Comparison of ENCODE assay signal across 7 mouse cellular contexts in the genomic region with DNA sequence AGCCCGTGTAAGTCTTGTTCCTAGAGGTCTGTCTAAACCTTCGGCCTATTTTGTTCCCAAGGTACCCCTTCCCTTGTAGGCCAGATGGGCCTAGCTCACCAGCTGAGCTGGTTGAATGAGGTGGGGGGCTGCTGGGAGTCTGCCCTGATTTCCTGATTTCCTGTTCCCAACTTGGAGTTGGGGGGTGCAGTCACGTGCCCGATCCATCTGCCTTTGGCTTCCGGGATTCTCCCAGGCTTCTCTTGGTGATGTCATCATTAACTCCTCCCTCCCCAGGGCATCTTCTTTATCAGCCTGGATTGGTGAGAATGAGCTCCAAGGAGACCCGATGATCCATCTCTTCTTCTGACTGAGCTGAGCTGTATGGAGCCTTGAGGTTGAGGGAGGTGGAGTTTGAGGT. TPM values are rescaled to one million over a fixed set of nuclear protein-coding genes. Genes with fewer than 3 reads are reported as not detected.
DNase-seq lines count a peak whose midpoint lies in the region; ATAC-seq and TF ChIP-seq lines count a peak whose summit lies in the region.

No protein-coding gene starts in this region.

- 32% methylated on average over 6 of the region's 6 CpGs for WGBS in intestine, embryonic 14.5 days
- WGBS in midbrain, embryonic 13.5 days, result 34% methylated on average over 6 of the region's 6 CpGs

- no peak overlapping the region for H3K9ac ChIP-seq in intestine, embryonic 14.5 days (ENCODE audit: low read length)
- H3K9ac ChIP-seq in midbrain, embryonic 13.5 days (replicated peaks), result peak overlapping the region; percentile 98

- H3K4me3 ChIP-seq in gastrocnemius, adult 2 months, result peak overlapping the region; percentile 81
- H3K4me3 ChIP-seq in intestine, embryonic 14.5 days (ENCODE audit: low read depth, low read length), result no peak overlapping the region
- H3K4me3 ChIP-seq in midbrain, embryonic 13.5 days (replicated peaks), result peak overlapping the region; percentile 97

- DNase-seq in ZHBTc4 (ENCODE audit: low read depth, low spot score), result peak; percentile 55
- peak; percentile 74 for DNase-seq in cerebellum, adult 8-10 months
- DNase-seq in gastrocnemius, adult 2 months, result peak; percentile 70
- peak; percentile 64 for DNase-seq in intestine, embryonic 14.5 days (ENCODE audit: low spot score)
- DNase-seq in left cerebral cortex, adult 8-10 months (ENCODE audit: low spot score in 2 of 2), result peak; percentile 64 to 65
- peak; percentile 67 for DNase-seq in telencephalon, adult 2 months (ENCODE audit: low read depth, low spot score)

- H3K27ac ChIP-seq in gastrocnemius, adult 2 months, result peak overlapping the region; percentile 87
- H3K27ac ChIP-seq in intestine, embryonic 14.5 days (ENCODE audit: low read depth), result no peak overlapping the region
- no peak overlapping the region for H3K27ac ChIP-seq in midbrain, embryonic 13.5 days

- peaks cover 22% of the 10 kb centered on the region for H3K36me3 ChIP-seq in intestine, embryonic 14.5 days (ENCODE audit: control insufficient read depth, insufficient read depth, low read length)
- H3K36me3 ChIP-seq in midbrain, embryonic 13.5 days, result peaks cover 37% of the 10 kb centered on the region

- ATAC-seq in intestine, embryonic 14.5 days (replicated peaks; ENCODE audit: low FRiP score, low TSS enrichment, low read depth), result no peak
- no peak for ATAC-seq in midbrain, embryonic 13.5 days

- intact Hi-C loops in gastrocnemius, adult 2 months (cut with DNase I), result no loop called here

- H3K4me2 ChIP-seq in intestine, embryonic 14.5 days (ENCODE audit: low read length), result peak overlapping the region; percentile 31
- peak overlapping the region; percentile 99 for H3K4me2 ChIP-seq in midbrain, embryonic 13.5 days (replicated peaks)

- H3K27me3 ChIP-seq in intestine, embryonic 14.5 days (replicated peaks; ENCODE audit: control insufficient read depth, insufficient read depth, low read length), result no peaks in the 10 kb centered on the region
- H3K27me3 ChIP-seq in midbrain, embryonic 13.5 days, result no peaks in the 10 kb centered on the region

- no peak for TF ChIP-seq CTCF in gastrocnemius, adult 2 months (IDR thresholded peaks at IDR 0.05)

- no peaks in the 10 kb centered on the region for H3K9me3 ChIP-seq in intestine, embryonic 14.5 days (ENCODE audit: control insufficient read depth, low read length)
- H3K9me3 ChIP-seq in midbrain, embryonic 13.5 days, result no peaks in the 10 kb centered on the region

- H3K4me1 ChIP-seq in intestine, embryonic 14.5 days (replicated peaks; ENCODE audit: control insufficient read depth, insufficient read depth, low read length), result peaks cover 31% of the 10 kb centered on the region
- H3K4me1 ChIP-seq in midbrain, embryonic 13.5 days (replicated peaks), result peaks cover 44% of the 10 kb centered on the region

RNA-seq across cellular contexts. Expression of gene Acap3, which starts 3.6 kb away (rescaled TPM):
- 1 to 10 TPM; 7.5 to 8.0 TPM for total RNA-seq in gastrocnemius, adult 2 months (2021)
- polyA plus RNA-seq in intestine, embryonic 14.5 days (2014; fragmentation: Nextera tagmentation; extraction: Ambion mirVana), result 16.2 and 16.6 TPM in 2 replicates
- 100 to 1,000 TPM; 108 to 128 (median 122) TPM for total RNA-seq in left cerebral cortex, adult 8-10 months (2022)
- 66.0 and 73.5 TPM in 2 replicates for polyA plus RNA-seq in midbrain, embryonic 13.5 days (2015; fragmentation: Nextera tagmentation; extraction: Ambion mirVana)

RNA-seq across cellular contexts. Expression of gene Pusl1, which starts 3.6 kb away (rescaled TPM):
- 10 to 100 TPM; 10.5 to 13.4 TPM for total RNA-seq in gastrocnemius, adult 2 months (2021)
- 55.6 and 55.9 TPM in 2 replicates for polyA plus RNA-seq in intestine, embryonic 14.5 days (2014; fragmentation: Nextera tagmentation; extraction: Ambion mirVana)
- 10 to 100 TPM; 49.0 to 65.6 (median 58.5) TPM for total RNA-seq in left cerebral cortex, adult 8-10 months (2022)
- polyA plus RNA-seq in midbrain, embryonic 13.5 days (2015; fragmentation: Nextera tagmentation; extraction: Ambion mirVana), result 52.5 and 52.6 TPM in 2 replicates

RNA-seq across cellular contexts. Expression of gene Ints11, which starts 25.9 kb away (rescaled TPM):
- total RNA-seq in gastrocnemius, adult 2 months (2021), result 10 to 100 TPM; 14.9 to 17.3 TPM
- 69.3 and 76.4 TPM in 2 replicates for polyA plus RNA-seq in intestine, embryonic 14.5 days (2014; fragmentation: Nextera tagmentation; extraction: Ambion mirVana)
- total RNA-seq in left cerebral cortex, adult 8-10 months (2022), result 10 to 100 TPM; 26.8 to 32.6 (median 30.0) TPM
- 85.3 and 88.6 TPM in 2 replicates for polyA plus RNA-seq in midbrain, embryonic 13.5 days (2015; fragmentation: Nextera tagmentation; extraction: Ambion mirVana)

RNA-seq across cellular contexts. Expression of gene Cptp, which starts 26.0 kb away (rescaled TPM):
- total RNA-seq in gastrocnemius, adult 2 months (2021), result 10 to 100 TPM; 13.6 to 18.0 TPM
- 20.5 and 21.4 TPM in 2 replicates for polyA plus RNA-seq in intestine, embryonic 14.5 days (2014; fragmentation: Nextera tagmentation; extraction: Ambion mirVana)
- 10 to 100 TPM; 30.1 to 48.4 (median 33.7) TPM for total RNA-seq in left cerebral cortex, adult 8-10 months (2022)
- polyA plus RNA-seq in midbrain, embryonic 13.5 days (2015; fragmentation: Nextera tagmentation; extraction: Ambion mirVana), result 22.1 and 24.5 TPM in 2 replicates

RNA-seq across cellular contexts. Expression of gene Tas1r3, which starts 32.1 kb away (rescaled TPM):
- under 1 TPM; 0.11 to 0.23 TPM for total RNA-seq in gastrocnemius, adult 2 months (2021)
- 0.38 and 0.43 TPM in 2 replicates for polyA plus RNA-seq in intestine, embryonic 14.5 days (2014; fragmentation: Nextera tagmentation; extraction: Ambion mirVana)
- under 1 TPM in 2 of 4 experiments, not detected in 2; 0.30 to 0.39 TPM for total RNA-seq in left cerebral cortex, adult 8-10 months (2022)
- polyA plus RNA-seq in midbrain, embryonic 13.5 days (2015; fragmentation: Nextera tagmentation; extraction: Ambion mirVana), result 0.80 and 0.83 TPM in 2 replicates

Comparison
In these comparisons a context has a peak if more than half of its experiments do, and no peak if none do; other contexts are left out.
1. RNA of gene Acap3, which starts 3.6 kb away (total RNA-seq): 108 to 128 TPM in left cerebral cortex, adult 8-10 months; 7.5 to 8.0 TPM in gastrocnemius, adult 2 months; every median in the first group is over 10 times any median in the second.
2. Peak in every context shown above with its lines, with median percentiles within 50 percentile points of each other: DNase-seq.